Mouse (Mus musculus) midbrain, postnatal 0 days (tissue): ENCODE results near the gene Rnls. TPM values are rescaled to one million over a fixed set of nuclear protein-coding genes. Genes with fewer than 3 reads are reported as not detected.

Source experiments
- ATAC-seq: fragments of 200-750 bp; cut with Nextera tagmentation; 2 replicates; pipeline ENCODE4 v1.8.0; 2017; ENCODE audit warnings: moderate number of reproducible peaks, mild to moderate bottlenecking, moderate TSS enrichment, moderate library complexity; ENCODE audit not compliant: low FRiP score
- DNase-seq: peaks from one replicate; pipeline ENCODE4 v3.0.0-alpha.2; 2015; ENCODE audit warnings: low spot score
- H3K27ac ChIP-seq: fragments of 300-500 bp; sonication (generic); 2 replicates; pipeline ENCODE4 v1.5.1; 2014; ENCODE audit warnings: low read depth, mild to moderate bottlenecking, low read length, mixed read lengths
- H3K27me3 ChIP-seq: fragments of 300-500 bp; sonication (generic); 2 replicates; pipeline ENCODE4 v1.6.1; 2014; ENCODE audit warnings: low read length, control low read depth, mixed read lengths; ENCODE audit not compliant: insufficient read depth
- H3K36me3 ChIP-seq: fragments of 300-500 bp; sonication (generic); 2 replicates; pipeline ENCODE4 v1.6.1; 2014; ENCODE audit warnings: low read length, control low read depth, mixed read lengths; ENCODE audit not compliant: insufficient read depth
- H3K4me1 ChIP-seq: fragments of 300-500 bp; sonication (generic); 2 replicates; pipeline ENCODE4 v1.6.1; 2014; ENCODE audit warnings: mild to moderate bottlenecking, control low read depth, antibody characterized with exemption, low read length, mixed read lengths; ENCODE audit not compliant: insufficient read depth
- H3K4me2 ChIP-seq: fragments of 300-500 bp; sonication (generic); 2 replicates; pipeline ENCODE4 v1.6.1; 2014; ENCODE audit warnings: low read depth, mild to moderate bottlenecking, low read length, mixed read lengths; ENCODE audit not compliant: poor library complexity, severe bottlenecking
- H3K4me3 ChIP-seq: fragments of 300-500 bp; sonication (generic); 2 replicates; pipeline ENCODE4 v1.5.1; 2014; ENCODE audit warnings: low read depth, mild to moderate bottlenecking, low read length, moderate library complexity
- H3K9ac ChIP-seq: fragments of 300-500 bp; sonication (generic); replicated peaks from 2 replicates; pipeline ENCODE4 v1.6.1; 2014; ENCODE audit warnings: mild to moderate bottlenecking, low read length, moderate library complexity, mixed read lengths; ENCODE audit not compliant: poor library complexity, severe bottlenecking
- H3K9me3 ChIP-seq: fragments of 300-500 bp; sonication (generic); 2 replicates; pipeline ENCODE4 v1.6.1; 2016; ENCODE audit warnings: low read length, control low read depth
- CTCF ChIP-seq: IDR thresholded peaks from 2 replicates; pipeline ENCODE4 v1.5.1; 2016; ENCODE audit warnings: antibody characterized with exemption, mild to moderate bottlenecking
- WGBS: fragments of 180-500 bp; shearing (Covaris S2); extraction: QIAGEN DNeasy Blood & Tissue Kit; methylation state at CpG from one replicate; pipeline ENCODE4 v1.1.7; 2014; 5-methylcytosine and 5-hydroxymethylcytosine counted together
- polyA plus RNA-seq: library from polyadenylated mRNA; unstranded; fragments of >200 nt; fragmentation: Nextera tagmentation; extraction: Ambion mirVana; gene quantifications from 2 replicates; pipeline ENCODE4 v1.2.1, GENCODE M21; 2015
- total RNA-seq: library from RNA; depleted of rRNA; stranded (reverse); fragments of >200 nt; gene quantifications from 2 replicates; pipeline ENCODE4 v1.2.3, GENCODE M21; 2014

Gene Rnls
- total and polyA plus RNA-seq, 2 experiments from 2014 or later: 3.1 to 10.7 TPM

DNA sequence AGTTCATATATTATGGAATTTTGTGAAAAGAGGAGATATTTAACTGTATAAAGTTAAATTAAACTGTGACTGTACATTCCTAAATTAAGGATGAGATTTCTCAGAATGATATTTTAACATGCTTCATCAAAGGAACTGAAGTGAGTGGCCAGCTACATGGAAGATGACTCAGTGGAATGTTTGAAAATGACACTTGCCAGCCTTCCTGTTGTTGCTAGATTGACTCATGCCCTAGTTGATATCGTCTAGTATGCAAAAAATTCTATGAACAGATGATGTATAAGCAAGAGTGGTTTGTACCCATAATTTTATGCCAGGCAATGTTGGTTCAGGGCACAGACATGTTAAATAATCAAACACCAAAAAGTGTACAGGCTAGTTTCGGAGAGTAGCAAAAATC is 232.2 kb downstream of the Rnls start:
- H3K4me2 ChIP-seq: no peak overlapping the region
- TF ChIP-seq CTCF: no peak
- no peak overlapping the region for H3K4me3 ChIP-seq
- H3K27me3 ChIP-seq: no peaks in the 10 kb centered on the region
- no peak overlapping the region for H3K27ac ChIP-seq
- no peak for ATAC-seq
- DNase-seq: no peak
- 91% methylated on average over 2 of the region's 2 CpGs for WGBS
- no peaks in the 10 kb centered on the region for H3K4me1 ChIP-seq
- H3K9me3 ChIP-seq: no peaks in the 10 kb centered on the region
- H3K36me3 ChIP-seq: no peaks in the 10 kb centered on the region
- no peak overlapping the region for H3K9ac ChIP-seq

DNA sequence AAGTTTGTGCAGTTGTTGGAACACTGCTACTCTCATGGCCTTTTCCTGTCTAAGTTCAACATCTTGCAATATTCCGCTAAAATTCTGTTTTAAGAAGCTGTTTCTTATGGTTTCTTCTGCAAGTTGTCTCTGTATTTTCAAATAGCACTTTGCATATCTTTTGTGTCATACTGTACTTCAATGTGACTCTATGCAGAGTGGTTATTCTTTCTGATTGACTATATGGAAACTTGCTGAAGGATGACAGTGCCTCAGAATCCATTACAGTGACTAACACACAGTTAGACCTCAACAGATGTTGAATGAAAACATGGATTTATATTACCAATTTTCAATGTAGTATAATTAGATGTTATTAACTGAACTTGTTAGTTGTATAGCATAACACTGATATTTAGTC is 232.9 kb downstream of the Rnls start:
- whole genome bisulfite sequencing: 95% methylated on average over 1 of the region's 1 CpGs
- ATAC-seq (no peak), DNase-seq (no peak)
- no peaks in the 10 kb centered on the region for H3K36me3 ChIP-seq
- H3K27me3 ChIP-seq: no peaks in the 10 kb centered on the region
- no peak overlapping the region for H3K4me2 ChIP-seq
- H3K4me1 ChIP-seq: no peaks in the 10 kb centered on the region
- no peak for TF ChIP-seq CTCF
- no peak overlapping the region for H3K4me3 ChIP-seq
- H3K9ac ChIP-seq: no peak overlapping the region
- H3K27ac ChIP-seq: no peak overlapping the region
- H3K9me3 ChIP-seq: no peaks in the 10 kb centered on the region

DNA sequence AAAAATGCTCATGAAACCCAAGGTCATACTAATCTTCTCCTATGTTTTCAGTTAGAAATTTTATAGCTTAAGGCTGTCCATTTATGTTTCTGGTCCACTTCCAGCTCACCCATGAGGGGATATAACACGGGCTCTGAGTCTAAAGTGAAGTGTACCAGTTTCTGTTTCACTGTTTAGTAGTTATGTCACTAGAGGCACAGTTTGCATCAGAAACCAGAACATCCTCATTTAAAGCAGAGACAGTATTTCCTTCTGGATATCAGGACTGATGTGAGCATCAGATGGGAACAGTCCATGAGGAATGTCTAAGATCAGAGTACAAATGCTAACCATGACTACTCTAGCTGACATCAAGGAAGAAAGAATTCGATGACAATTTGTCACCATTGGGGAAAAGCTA is 233.9 kb downstream of the Rnls start:
- Histone ChIP-seq H3K4me3 (no peak overlapping the region), H3K4me2 (no peak overlapping the region), H3K36me3 (no peaks in the 10 kb centered on the region), H3K9me3 (no peaks in the 10 kb centered on the region), H3K27ac (no peak overlapping the region), H3K4me1 (no peaks in the 10 kb centered on the region), H3K27me3 (no peaks in the 10 kb centered on the region), H3K9ac (no peak overlapping the region)
- ATAC-seq (no peak), DNase-seq (no peak)
- no peak for TF ChIP-seq CTCF
- WGBS: 87% methylated on average over 2 of the region's 2 CpGs

DNA sequence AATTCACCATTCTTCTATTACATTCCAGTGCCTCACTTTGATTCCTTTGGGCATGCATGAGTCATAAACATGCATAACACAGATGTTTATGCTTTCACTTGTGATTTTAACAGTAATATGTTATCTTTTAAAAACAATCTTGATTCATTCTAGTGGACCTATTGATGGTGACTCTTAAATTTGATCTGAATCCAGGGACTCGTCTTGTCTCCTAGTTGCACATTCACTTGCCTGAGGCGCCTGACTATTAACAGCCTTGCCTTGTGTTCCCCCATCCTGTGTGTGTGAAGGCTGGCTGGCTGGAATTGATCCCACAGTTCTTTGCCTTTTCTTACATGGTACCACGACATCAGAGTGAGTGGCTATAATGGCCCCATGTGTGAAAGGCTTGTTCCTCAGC is 243.7 kb downstream of the Rnls start:
- no peak for TF ChIP-seq CTCF
- 68% methylated on average over 3 of the region's 3 CpGs for WGBS

DNA sequence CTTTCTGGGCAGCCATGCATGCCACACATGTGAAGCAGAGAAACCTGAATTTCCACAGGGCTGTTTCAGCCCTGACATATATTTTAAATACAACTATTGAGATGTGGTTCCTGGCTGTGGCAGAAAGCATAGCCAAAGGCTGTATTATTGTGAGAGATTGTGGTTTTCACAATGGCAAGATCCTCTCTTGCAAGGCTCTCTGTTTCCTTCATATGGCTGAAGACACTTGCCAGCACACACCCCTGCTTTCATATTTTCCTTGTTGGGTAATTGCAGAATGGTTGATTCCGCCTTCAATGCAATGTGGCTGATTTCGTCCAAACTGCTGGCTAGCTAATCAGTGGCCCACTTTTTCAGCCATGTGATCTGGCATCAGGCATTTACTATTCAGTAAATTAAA is 248.9 kb downstream of the Rnls start:
- DNase-seq: no peak
- Histone ChIP-seq H3K36me3 (no peaks in the 10 kb centered on the region), H3K4me1 (no peaks in the 10 kb centered on the region), H3K27ac (0 out of 2 replicates have a peak overlapping the region, but pooled peaks have one; percentile 18), H3K9me3 (no peaks in the 10 kb centered on the region), H3K9ac (no peak overlapping the region), H3K4me3 (no peak overlapping the region), H3K4me2 (no peak overlapping the region), H3K27me3 (no peaks in the 10 kb centered on the region)
- no peak for TF ChIP-seq CTCF
- ATAC-seq: no peak
- 79% methylated on average over 2 of the region's 2 CpGs for WGBS

More for the DNA sequence above, 243.7 kb downstream of the Rnls start:
- H3K9me3 ChIP-seq: no peaks in the 10 kb centered on the region
- no peaks in the 10 kb centered on the region for H3K27me3 ChIP-seq
- ATAC-seq (no peak), DNase-seq (no peak)
- H3K4me1 ChIP-seq: no peaks in the 10 kb centered on the region
- no peaks in the 10 kb centered on the region for H3K36me3 ChIP-seq
- H3K4me3 ChIP-seq: no peak overlapping the region
- H3K27ac ChIP-seq: no peak overlapping the region
- H3K4me2 ChIP-seq: no peak overlapping the region
- H3K9ac ChIP-seq: no peak overlapping the region

DNA sequence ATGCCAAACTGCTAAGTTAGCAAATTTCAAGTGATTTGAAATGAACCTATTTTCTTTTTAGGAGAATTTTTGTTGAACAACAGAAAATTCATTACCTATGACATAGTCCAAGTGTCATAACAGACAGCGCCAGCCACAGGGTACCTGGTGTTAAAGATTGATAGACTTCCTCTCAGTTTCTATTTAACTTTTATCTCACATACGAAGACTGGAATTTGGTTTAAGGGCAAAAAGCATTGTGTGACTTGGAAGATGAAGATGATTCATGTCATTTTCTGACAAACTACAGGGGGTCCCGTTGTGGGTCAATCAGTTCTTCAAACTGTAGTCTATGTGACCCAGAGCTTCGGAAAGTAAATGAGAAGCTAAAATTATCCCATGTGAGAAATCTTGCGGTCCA is 254.8 kb downstream of the Rnls start:
- H3K27ac ChIP-seq: no peak overlapping the region
- H3K36me3 ChIP-seq: no peaks in the 10 kb centered on the region
- H3K4me1 ChIP-seq: no peaks in the 10 kb centered on the region
- no peak overlapping the region for H3K4me3 ChIP-seq
- no peaks in the 10 kb centered on the region for H3K27me3 ChIP-seq
- H3K4me2 ChIP-seq: no peak overlapping the region
- 91% methylated on average over 5 of the region's 5 CpGs for WGBS
- H3K9me3 ChIP-seq: no peaks in the 10 kb centered on the region
- ATAC-seq: no peak
- DNase-seq: no peak
- TF ChIP-seq CTCF: no peak
- H3K9ac ChIP-seq: no peak overlapping the region
